Mouse (Mus musculus): ENCODE results near the gene Gm12248.
A peak's percentile ranks its signal among the peaks of the same experiment; 100 is the strongest.

Gene Gm12248

DNA sequence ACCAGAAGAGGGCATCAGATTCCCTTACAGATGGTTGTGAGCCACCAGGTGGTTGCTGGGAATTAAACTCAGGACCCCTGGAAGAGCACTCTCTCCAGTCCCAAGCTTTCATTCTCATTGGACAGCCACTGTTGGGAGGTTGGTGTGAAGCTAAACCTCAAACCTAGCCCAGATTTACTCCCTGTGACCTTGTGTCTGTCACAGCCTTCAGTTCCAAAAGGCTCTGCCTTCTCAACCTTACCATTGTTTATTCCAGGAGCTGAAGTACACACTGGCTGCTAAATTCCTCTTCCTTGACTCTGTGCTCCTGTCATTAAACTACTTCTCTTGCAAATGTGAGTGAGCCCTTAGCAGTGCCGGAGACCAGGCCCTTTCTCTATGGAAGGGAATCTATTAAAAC is 64.0 kb downstream of the Gm12248 start:
- no peak for DNase-seq

DNA sequence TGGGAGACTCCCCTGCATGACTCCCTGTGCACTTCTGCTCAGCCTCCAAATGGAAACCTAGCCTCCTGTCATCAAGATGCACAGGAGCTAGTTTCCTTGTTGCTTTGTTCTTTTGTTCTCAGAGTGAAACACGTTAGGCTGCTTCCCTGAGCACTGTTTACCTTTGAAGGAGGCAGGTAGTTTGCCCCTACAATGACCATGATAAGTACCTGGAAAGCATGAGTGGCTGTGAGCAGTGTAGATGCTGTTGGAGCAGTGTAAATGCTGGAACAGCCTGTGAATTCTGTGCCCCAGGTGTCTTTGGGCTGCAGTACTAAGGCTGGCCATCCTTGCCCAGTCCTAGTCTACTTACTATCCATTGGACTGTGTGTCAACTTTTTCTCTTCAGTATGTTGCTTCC is 66.1 kb downstream of the Gm12248 start:
- DNase-seq = no peak

DNA sequence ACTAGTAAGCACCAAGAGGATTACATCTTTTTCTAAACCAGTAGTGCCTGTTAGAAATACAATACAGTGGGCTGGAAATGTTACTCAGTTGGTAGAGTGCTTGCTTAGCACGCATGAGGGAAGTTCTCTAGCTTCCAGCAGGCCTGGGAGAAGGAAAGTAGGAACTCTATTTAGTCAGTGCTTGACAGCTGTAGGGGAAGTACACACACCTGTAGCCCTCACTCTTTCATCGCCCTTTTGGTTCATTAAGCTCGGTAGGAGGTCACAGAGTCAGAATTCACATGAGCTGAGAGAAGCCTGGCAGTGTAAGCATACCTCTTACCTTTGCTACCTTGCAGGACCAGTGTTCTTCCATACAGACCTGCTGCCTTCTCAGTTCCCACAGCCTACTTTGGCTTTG is 66.6 kb downstream of the Gm12248 start:
- DNase-seq = no peak

DNA sequence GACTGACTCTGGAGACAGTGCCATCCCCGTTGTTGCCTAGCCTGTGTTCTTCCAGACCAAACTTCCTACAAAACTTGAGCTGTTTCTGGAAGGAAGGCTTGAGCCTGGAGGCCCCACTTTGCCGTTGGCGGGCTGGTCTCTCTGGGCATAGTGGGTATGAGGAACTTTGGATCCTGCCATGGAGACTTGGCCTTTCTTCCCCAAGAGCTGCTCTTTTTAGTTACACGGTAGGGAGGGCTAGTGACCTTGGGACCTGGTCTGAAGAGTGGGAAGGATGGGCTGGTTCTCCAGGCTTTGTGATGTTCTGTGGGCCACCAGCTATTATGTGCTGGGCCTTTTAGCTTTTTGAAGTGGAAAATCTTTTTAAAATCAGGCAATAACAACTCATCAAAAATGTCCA is 67.1 kb downstream of the Gm12248 start:
- peak; percentile 32 to 62 for DNase-seq

DNA sequence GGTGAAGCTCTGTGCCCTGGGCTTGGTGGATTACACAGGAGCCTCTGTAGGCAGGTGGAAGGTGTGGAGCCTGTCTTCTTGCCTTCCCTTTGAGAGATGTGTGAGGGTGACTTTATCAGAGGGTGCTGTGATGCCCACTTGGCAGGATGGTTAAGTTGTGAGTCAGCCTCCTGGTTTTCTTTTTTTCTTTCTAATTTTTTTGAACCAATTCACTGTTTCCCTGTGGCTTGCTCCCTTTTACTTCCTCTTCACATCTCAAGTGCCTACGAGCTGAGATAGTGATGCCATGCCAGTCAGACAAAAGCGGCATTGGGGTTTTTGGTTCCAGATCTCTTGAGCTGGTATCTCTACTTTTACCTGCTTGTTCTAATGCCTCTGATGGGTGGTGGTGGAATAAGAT is 68.3 kb downstream of the Gm12248 start:
- DNase-seq = no peak

DNA sequence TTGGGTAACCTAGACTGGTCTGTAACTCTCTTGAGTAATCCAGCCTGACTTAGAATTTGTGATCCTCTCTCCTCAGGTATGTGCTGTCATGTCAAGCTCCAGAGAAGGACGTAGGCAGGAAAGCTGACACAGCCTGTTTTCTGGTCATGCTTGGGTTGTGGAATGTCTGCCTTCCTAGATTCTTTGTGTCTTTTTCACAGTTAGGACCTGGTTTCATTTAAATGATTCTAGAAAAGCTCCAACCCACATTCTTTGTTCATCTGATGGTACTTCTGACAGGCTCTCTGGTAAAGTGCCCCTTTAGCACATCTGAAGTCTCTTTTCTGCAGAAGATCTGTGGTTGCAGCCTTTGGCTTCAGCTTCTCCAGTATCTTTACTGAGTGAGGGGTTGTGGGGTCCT is 68.7 kb downstream of the Gm12248 start:
- peak in 1 of 2 experiments; percentile 43 for DNase-seq

DNA sequence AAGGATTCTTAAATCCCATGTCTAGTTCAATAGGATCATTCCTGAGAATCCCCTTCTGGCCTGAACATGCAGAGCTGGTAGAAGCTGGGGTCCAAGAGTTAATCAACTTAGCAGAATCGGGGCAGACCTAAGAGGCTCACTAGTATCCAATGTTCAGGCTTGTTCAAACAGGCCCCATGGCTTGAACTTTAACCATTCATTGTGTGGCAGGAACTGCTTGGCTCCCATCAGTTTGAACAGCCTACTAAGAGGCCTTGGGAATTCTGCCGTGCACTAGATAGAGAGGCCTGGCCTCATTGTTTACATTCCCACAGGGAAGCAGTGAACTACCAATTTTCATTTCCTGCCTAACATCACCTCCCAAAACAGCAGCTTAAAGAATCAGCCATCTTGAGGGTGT is 71.3 kb downstream of the Gm12248 start:
- DNase-seq = no peak

DNA sequence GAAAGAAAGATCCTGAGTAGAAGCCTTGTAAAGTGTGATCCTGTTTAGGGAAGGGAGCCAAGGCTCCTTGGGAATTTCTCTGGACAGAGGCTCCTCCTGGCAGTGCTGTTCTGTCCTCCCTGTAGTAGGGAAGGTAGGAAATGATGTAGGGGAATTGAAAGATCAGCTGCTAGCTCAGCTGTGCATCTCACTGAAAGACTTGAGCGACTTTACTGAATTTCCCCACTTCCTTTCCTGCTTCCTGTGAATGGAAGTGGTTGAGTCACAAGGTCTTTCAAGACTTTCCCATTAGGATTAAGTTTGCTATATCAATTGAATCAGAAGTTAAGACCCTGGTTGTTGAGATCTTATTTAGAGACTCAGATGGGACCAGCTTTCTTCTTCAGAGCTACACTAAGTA is 71.8 kb downstream of the Gm12248 start:
- no peak for DNase-seq

DNA sequence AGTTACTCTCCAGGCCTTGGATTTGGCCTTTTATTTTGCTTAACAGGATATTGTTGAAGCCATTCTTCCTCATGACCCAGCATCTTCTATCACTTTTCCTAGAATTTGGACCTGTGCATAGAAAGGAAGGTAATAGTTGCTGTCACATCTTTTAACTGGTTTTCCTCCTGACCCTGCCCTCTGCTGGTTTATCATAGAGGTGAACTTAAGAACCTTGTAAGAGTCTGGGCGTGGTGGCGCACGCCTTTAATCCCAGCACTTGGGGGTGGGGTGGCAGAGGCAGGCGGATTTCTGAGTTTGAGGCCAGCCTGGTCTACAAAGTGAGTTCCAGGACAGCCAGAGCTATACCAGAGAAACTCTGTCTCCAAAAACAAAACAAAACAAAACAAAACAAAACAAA is 74.2 kb downstream of the Gm12248 start:
- no peak for DNase-seq

DNA sequence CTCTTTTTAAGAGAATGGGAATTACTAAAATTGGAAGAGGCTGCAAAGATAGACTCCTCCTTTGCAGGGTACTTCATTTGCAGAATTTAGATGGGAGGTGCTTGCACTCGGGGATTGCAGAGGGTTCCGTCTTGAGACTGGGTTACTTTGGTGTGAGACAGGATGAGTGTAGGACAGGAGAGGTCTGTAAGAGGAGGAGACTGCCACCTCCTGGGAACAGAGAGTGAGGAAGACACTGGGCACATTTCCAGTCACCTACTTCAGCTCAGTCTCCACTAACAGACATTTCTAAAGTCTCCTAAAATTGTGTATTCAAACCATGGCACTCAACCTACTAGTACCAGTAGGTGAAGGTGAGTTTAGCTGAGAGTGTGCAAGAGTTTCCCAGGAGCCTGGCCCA is 74.6 kb downstream of the Gm12248 start:
- DNase-seq = peak; percentile 45 to 47

DNA sequence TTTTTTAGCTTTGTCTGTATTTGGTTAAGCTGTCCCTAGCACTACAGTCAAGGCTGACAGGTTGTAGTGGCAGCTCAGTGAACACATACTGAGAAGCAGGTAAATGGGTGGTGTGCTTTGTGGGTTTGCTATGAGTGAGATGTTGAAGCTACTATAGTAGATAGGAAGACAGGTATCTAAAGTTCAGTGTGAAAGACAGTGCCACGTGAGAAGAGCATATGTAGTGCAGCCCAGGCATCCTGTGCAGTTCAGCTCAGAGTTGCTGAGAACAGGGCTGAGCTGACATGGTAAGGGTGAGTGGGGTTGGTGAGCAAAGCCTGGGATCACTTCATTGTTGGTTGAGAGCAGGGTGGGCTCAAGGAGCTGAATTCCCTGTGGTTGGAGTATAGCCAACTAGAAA is 75.5 kb downstream of the Gm12248 start:
- DNase-seq = no peak

DNA sequence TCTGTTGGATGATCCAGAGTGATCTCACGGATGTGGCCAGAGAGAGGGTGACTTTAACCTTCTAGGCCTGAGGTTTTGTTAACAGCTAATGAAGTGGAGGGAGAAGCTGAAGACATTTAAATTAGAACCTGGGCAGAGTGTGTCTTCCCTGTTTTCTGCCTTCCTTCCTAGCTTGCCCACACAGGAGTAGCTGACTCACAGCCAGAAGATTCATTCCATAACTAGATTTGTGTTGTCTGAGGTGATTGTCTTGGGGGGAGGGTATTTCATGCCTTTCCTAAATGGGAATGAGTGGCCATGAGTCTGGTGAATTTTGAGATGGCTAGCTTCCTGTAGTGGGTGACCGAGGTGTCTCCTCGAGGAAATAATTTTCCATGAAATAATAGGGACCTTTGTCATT is 76.6 kb downstream of the Gm12248 start:
- DNase-seq = no peak

DNA sequence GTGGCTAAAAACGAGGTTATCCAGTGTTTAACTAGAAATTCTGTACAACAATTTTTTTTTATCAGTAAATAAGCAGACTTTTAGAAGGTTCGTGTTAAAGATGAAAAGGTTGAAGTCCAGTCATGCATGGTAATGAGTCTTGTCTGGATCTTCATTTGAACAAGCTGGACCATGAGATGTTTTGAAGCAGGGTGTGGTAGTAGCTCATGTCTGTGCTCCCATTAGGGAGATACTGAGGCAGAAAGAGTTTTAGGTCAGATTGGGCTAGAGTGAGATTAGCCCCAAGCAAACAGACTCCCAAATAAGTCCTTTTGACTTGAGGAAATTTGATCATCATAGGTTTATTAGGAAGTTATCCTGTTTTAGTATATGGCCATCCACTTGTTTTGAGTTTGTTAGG is 77.6 kb downstream of the Gm12248 start:
- DNase-seq = no peak

DNA sequence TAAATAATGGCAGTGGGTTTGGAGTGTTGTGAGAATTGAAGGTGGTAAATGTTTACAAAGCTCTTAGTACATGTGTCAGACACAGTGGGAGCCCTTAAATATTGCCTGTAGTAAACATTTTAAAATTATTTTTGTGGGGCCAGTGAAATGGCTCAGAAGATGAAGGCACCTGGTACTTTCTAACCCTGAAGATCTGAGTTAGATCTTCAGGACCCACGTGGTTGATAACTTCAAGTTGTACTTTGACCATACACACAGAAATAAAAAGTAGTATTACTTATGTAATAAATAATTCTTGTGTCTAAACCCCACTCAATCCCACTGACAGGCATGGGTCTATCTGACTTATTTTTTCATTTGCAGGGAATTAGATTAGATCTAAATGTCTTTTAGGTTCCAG is 78.3 kb downstream of the Gm12248 start:
- DNase-seq = no peak

Data from kidney, postnatal 25 days (tissue).